Mouse (Mus musculus): ENCODE data around the gene Tubb4a. TPM values are rescaled to one million over a fixed set of nuclear protein-coding genes. Genes with fewer than 3 reads are reported as not detected.

Tubb4a gene
- total and polyA plus RNA-seq, 3 experiments = 0.89 to 2.1 TPM; not detected in 1

DNA sequence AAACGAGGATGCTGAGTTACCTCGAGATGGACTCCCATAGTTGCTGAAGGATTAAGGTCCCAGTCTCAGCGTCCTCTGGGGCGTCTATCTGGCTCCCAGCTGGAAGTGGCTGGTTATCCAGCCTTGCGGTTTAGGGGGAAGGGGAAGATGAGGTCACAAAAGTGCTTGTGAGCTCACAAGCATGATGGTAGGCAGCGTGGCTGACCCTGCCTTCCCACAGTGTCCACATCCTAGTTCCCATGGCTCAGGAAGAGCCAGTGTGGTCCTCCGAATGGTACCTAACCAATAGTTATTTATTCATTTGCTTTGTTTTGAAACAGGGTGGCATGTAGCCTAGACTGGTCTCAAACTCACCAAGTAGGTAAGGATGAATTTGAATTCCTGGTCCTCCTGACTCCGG, 46.0 kb downstream of the Tubb4a start, which contains the start of gene Slc25a41:
Gene Slc25a41, minus strand, starts transcription at position 101 of the 400 bp plus-strand sequence.
- Histone ChIP-seq H3K4me1 (ENCODE audit: control insufficient read depth in 1 of 2, insufficient read depth in 2 of 2) (peaks cover 0 to 6% of the 10 kb centered on the region in 2 experiments; a peak in 2 of 4 replicates), H3K27ac (ENCODE audit: insufficient read depth, low read depth) (no peak within 1 kb of the TSS), H3K79me2 (replicated peaks; ENCODE audit: control insufficient read depth, extremely low read depth, insufficient read depth, poor library complexity, severe bottlenecking) (no peaks in the 10 kb centered on the region), H3K4me3 (replicated peaks in 1 of 3; ENCODE audit: low read depth in 2 of 3, low read length in 2 of 3, poor library complexity in 1 of 3) (no peak within 1 kb of the TSS), H3K4me2 (ENCODE audit: insufficient read depth, low read depth, poor library complexity, severe bottlenecking) (no peak within 1 kb of the TSS), H3K36me3 (replicated peaks in 1 of 2; ENCODE audit: control insufficient read depth in 1 of 2, insufficient read depth in 1 of 2, low read length in 1 of 2) (peaks cover 16 to 21% of the 10 kb centered on the region in 2 experiments), H3K9ac (ENCODE audit: insufficient read depth, low read depth) (no peak within 1 kb of the TSS), H3K9me3 (replicated peaks; ENCODE audit: low read length) (no peaks in the 10 kb centered on the region), H3K27me3 (replicated peaks) (no peaks in the 10 kb centered on the region)
- in situ Hi-C loops (cut with MboI; ENCODE audit: low pct_ligation_motif_present, low pct_unique_long_range_greater_than_20kb, low sequenced_read_pairs) = no loop called here
- DNase-seq (ENCODE audit: extremely low read depth) = no peak
- no peak for TF ChIP-seq JUND (conservative IDR thresholded peaks at IDR 0.05; ENCODE audit: low read depth, low read length)
- no peak for TF ChIP-seq ZNF384 (IDR thresholded peaks at IDR 0.05; ENCODE audit: low read depth, low read length)
- no peak for TF ChIP-seq RCOR1 (conservative IDR thresholded peaks at IDR 0.05; ENCODE audit: low read depth, low read length)
- TF ChIP-seq MAX (IDR thresholded peaks at IDR 0.05; ENCODE audit: low read length) = no peak
- no peak for TF ChIP-seq CHD1 (IDR thresholded peaks at IDR 0.05; ENCODE audit: low read depth, low read length)
- dilution Hi-C loops (cut with MboI; ENCODE audit: extremely low pct_ligation_motif_present, extremely low pct_unique_long_range_greater_than_20kb, low sequenced_read_pairs) = no loop called here

DNA sequence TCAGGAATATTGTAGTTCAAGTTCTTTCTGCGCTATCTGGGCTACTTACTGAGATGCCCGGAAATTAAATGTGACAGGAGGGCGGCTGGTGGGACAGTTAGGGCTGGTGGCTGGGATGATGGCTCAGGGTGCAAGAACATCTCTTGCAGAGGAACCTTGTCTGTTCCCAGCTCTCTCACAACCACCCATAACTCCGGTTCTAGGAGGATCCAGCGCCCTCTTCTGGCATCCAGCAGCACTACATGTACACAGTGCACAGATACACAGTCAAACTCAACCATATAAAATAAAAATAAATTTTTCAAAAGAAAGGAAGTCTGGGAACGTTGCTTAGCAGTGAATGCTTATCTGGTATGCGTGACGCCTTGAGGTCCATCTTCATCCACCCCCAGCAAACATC, 48.6 kb downstream of the Tubb4a start:
- no peaks in the 10 kb centered on the region for H3K36me3 ChIP-seq (replicated peaks in 1 of 2; ENCODE audit: control insufficient read depth in 1 of 2, insufficient read depth in 1 of 2, low read length in 1 of 2)
- H3K27me3 ChIP-seq (replicated peaks) = no peaks in the 10 kb centered on the region
- no peak overlapping the region for H3K4me3 ChIP-seq (replicated peaks in 1 of 3; ENCODE audit: low read depth in 2 of 3, low read length in 2 of 3, poor library complexity in 1 of 3)
- H3K9me3 ChIP-seq (replicated peaks; ENCODE audit: low read length) = no peaks in the 10 kb centered on the region
- TF ChIP-seq CTCF (conservative IDR thresholded peaks at IDR 0.05 in 1 of 2, IDR thresholded peaks at IDR 0.05 in 1 of 2; ENCODE audit: low read depth in 2 of 2, low read length in 2 of 2) (peak in 1 of 2 experiments; percentile 29; a peak in 1 of 4 replicates), JUN (IDR thresholded peaks at IDR 0.05; ENCODE audit: insufficient read depth, low read depth, low read length) (no peak)
- H3K79me2 ChIP-seq (replicated peaks; ENCODE audit: control insufficient read depth, extremely low read depth, insufficient read depth, poor library complexity, severe bottlenecking) = no peaks in the 10 kb centered on the region
- no peak overlapping the region for H3K4me2 ChIP-seq (ENCODE audit: insufficient read depth, low read depth, poor library complexity, severe bottlenecking)
- in situ Hi-C loops (cut with MboI; ENCODE audit: low pct_ligation_motif_present, low pct_unique_long_range_greater_than_20kb, low sequenced_read_pairs) = no loop called here
- no peak overlapping the region for H3K9ac ChIP-seq (ENCODE audit: insufficient read depth, low read depth)
- DNase-seq (ENCODE audit: extremely low read depth) = no peak
- H3K4me1 ChIP-seq (ENCODE audit: control insufficient read depth in 1 of 2, insufficient read depth in 2 of 2) = peaks cover 0 to 12% of the 10 kb centered on the region in 2 experiments; a peak in 2 of 4 replicates
- no peak overlapping the region for H3K27ac ChIP-seq (ENCODE audit: insufficient read depth, low read depth)
- dilution Hi-C loops (cut with MboI; ENCODE audit: extremely low pct_ligation_motif_present, extremely low pct_unique_long_range_greater_than_20kb, low sequenced_read_pairs) = no loop called here

DNA sequence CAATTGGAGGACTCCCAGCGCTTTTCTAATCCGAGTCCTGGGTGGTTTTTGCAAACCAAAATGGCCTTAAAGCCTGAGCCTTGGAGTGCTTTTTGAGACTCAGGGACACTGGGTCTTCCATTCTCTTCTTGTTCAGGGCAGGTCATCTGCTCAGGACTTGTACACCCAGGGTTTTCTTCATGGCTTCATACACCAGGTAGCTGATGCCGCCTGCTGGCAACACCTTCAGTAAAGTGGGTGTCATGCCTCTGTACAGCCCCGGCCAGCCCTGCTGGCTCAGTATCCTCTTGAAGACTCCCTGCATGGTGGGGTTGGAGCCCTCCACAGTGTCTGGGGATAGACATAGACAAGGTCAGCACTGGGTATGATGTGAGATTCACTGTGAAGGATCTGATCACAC, 54.7 kb downstream of the Tubb4a start:
- DNase-seq (ENCODE audit: extremely low read depth) = no peak
- no peak overlapping the region for H3K27ac ChIP-seq (ENCODE audit: insufficient read depth, low read depth)
- H3K4me2 ChIP-seq (ENCODE audit: insufficient read depth, low read depth, poor library complexity, severe bottlenecking) = peak overlapping the region; percentile 68
- in situ Hi-C loops (cut with MboI; ENCODE audit: low pct_ligation_motif_present, low pct_unique_long_range_greater_than_20kb, low sequenced_read_pairs) (no loop called here), dilution Hi-C loops (cut with MboI; ENCODE audit: extremely low pct_ligation_motif_present, extremely low pct_unique_long_range_greater_than_20kb, low sequenced_read_pairs) (no loop called here)
- peaks cover 32% of the 10 kb centered on the region for H3K79me2 ChIP-seq (replicated peaks; ENCODE audit: control insufficient read depth, extremely low read depth, insufficient read depth, poor library complexity, severe bottlenecking)
- peak overlapping the region in 1 of 3 experiments; percentile 60 for H3K4me3 ChIP-seq (replicated peaks in 1 of 3; ENCODE audit: low read depth in 2 of 3, low read length in 2 of 3, poor library complexity in 1 of 3)
- H3K27me3 ChIP-seq (replicated peaks) = no peaks in the 10 kb centered on the region
- peaks cover 9 to 15% of the 10 kb centered on the region in 2 experiments for H3K36me3 ChIP-seq (replicated peaks in 1 of 2; ENCODE audit: control insufficient read depth in 1 of 2, insufficient read depth in 1 of 2, low read length in 1 of 2)
- H3K4me1 ChIP-seq (ENCODE audit: control insufficient read depth in 1 of 2, insufficient read depth in 2 of 2) = peaks cover 7 to 31% of the 10 kb centered on the region in 2 experiments; a peak in 3 of 4 replicates
- peak overlapping the region; percentile 95; the same call in 1 of the 2 replicates for H3K9ac ChIP-seq (ENCODE audit: insufficient read depth, low read depth)
- no peak for TF ChIP-seq USF2 (conservative IDR thresholded peaks at IDR 0.05; ENCODE audit: low read depth, low read length)
- peak; percentile 33; the same call in 1 of the 2 replicates for TF ChIP-seq TCF12 (IDR thresholded peaks at IDR 0.05; ENCODE audit: low read depth, low read length)
- TF ChIP-seq CHD1 (IDR thresholded peaks at IDR 0.05; ENCODE audit: low read depth, low read length) = no peak
- TF ChIP-seq RAD21 (IDR thresholded peaks at IDR 0.05; ENCODE audit: low read depth, low read length) = peak; percentile 46
- TF ChIP-seq SMC3 (IDR thresholded peaks at IDR 0.05; ENCODE audit: low read depth, low read length) = peak; percentile 42
- no peak for TF ChIP-seq MAZ (IDR thresholded peaks at IDR 0.05; ENCODE audit: low read depth, low read length)
- TF ChIP-seq NRF1 (IDR thresholded peaks at IDR 0.05; ENCODE audit: low read depth, low read length) = no peak
- no peak for TF ChIP-seq IRF4 (IDR thresholded peaks at IDR 0.05; ENCODE audit: low read depth, low read length)
- TF ChIP-seq CHD2 (IDR thresholded peaks at IDR 0.05; ENCODE audit: low read length) = no peak
- TF ChIP-seq ZC3H11A (IDR thresholded peaks at IDR 0.05; ENCODE audit: low read depth, low read length) = no peak
- no peak for TF ChIP-seq PAX5 (IDR thresholded peaks at IDR 0.05; ENCODE audit: low read length)
- no peak for TF ChIP-seq NELFE (IDR thresholded peaks at IDR 0.05; ENCODE audit: low read depth, low read length)
- peak in 1 of 2 experiments; percentile 49; a peak in 2 of 4 replicates for TF ChIP-seq CTCF (conservative IDR thresholded peaks at IDR 0.05 in 1 of 2, IDR thresholded peaks at IDR 0.05 in 1 of 2; ENCODE audit: low read depth in 2 of 2, low read length in 2 of 2)
- TF ChIP-seq ZMIZ1 (IDR thresholded peaks at IDR 0.05; ENCODE audit: low read depth, low read length) = no peak
- no peak for TF ChIP-seq ELF1 (IDR thresholded peaks at IDR 0.05; ENCODE audit: low read depth, low read length)
- no peak for TF ChIP-seq MAX (IDR thresholded peaks at IDR 0.05; ENCODE audit: low read length)
- no peak for TF ChIP-seq BHLHE40 (IDR thresholded peaks at IDR 0.05; ENCODE audit: low read depth, low read length)
- H3K9me3 ChIP-seq (replicated peaks; ENCODE audit: low read length) = no peaks in the 10 kb centered on the region

All from CH12.LX (cell line).